Comparison of ENCODE assay signal across 8 mouse cellular contexts in genomic region chr9:119323260-119323645, GRCm38 (mm10). TPM values are rescaled to one million over a fixed set of nuclear protein-coding genes. Genes with fewer than 3 reads are reported as not detected.
DNase-seq lines count a peak whose midpoint lies in the region; ATAC-seq and TF ChIP-seq lines count a peak whose summit lies in the region.

No protein-coding gene starts in this region.

- peak overlapping the region; percentile 89 for H3K27ac ChIP-seq in embryonic facial prominence, embryonic 13.5 days
- peak overlapping the region; percentile 99 for H3K27ac ChIP-seq in limb, embryonic 10.5 days
- H3K27ac ChIP-seq in neural tube, embryonic 14.5 days (ENCODE audit: low read depth, low read length) = peak overlapping the region; percentile 93

- H3K9ac ChIP-seq in embryonic facial prominence, embryonic 13.5 days = peak overlapping the region; percentile 85
- H3K9ac ChIP-seq in neural tube, embryonic 14.5 days (replicated peaks; ENCODE audit: low read depth, low read length) = peak overlapping the region; percentile 72

- peaks cover 8% of the 10 kb centered on the region; the same call in 1 of the 2 replicates for H3K4me1 ChIP-seq in lung, adult 2 months (ENCODE audit: control insufficient read depth, insufficient read depth, low read length)
- H3K4me1 ChIP-seq in embryonic facial prominence, embryonic 13.5 days = peaks cover 19% of the 10 kb centered on the region
- H3K4me1 ChIP-seq in limb, embryonic 10.5 days = peaks cover 19% of the 10 kb centered on the region
- H3K4me1 ChIP-seq in neural tube, embryonic 14.5 days (ENCODE audit: control insufficient read depth, insufficient read depth, low read length) = peaks cover 11% of the 10 kb centered on the region; the same call in 1 of the 2 replicates

- DNase-seq in lung, adult 2 months = no peak
- no peak for DNase-seq in lung, postnatal 4 days
- DNase-seq in limb, embryonic 10.5 days (ENCODE audit: low spot score) = no peak
- DNase-seq in right cerebral cortex, postnatal 4 days = no peak
- no peak for DNase-seq in right cerebral cortex, postnatal 14 days
- DNase-seq in layer of hippocampus, adult 18-20 months (ENCODE audit: low spot score in 2 of 2) = no peak

- TF ChIP-seq CTCF in lung, adult 2 months (IDR thresholded peaks at IDR 0.05; ENCODE audit: insufficient read depth, low read length) = no peak

- H3K4me3 ChIP-seq in lung, adult 2 months (replicated peaks; ENCODE audit: extremely low read depth, low read depth, low read length) = peak overlapping the region; percentile 77
- peak overlapping the region; percentile 90 for H3K4me3 ChIP-seq in embryonic facial prominence, embryonic 13.5 days
- peak overlapping the region; percentile 81 for H3K4me3 ChIP-seq in limb, embryonic 10.5 days
- peak overlapping the region; percentile 83 for H3K4me3 ChIP-seq in neural tube, embryonic 14.5 days (ENCODE audit: low read depth, low read length)

- TF ChIP-seq POLR2A in lung, adult 2 months (IDR thresholded peaks at IDR 0.05; ENCODE audit: borderline replicate concordance, extremely low read depth, low read depth, low read length) = no peak

- ATAC-seq in embryonic facial prominence, embryonic 13.5 days (ENCODE audit: insufficient number of reproducible peaks, insufficient read depth, low FRiP score, low TSS enrichment, low read depth) = no peak
- 0 out of 2 replicates have a peak, but pooled peaks have one; percentile 4 for ATAC-seq in neural tube, embryonic 14.5 days (ENCODE audit: low read depth)

- 3% methylated on average over 9 of the region's 9 CpGs for WGBS in lung, adult 2 months
- WGBS in embryonic facial prominence, embryonic 13.5 days = 7% methylated on average over 9 of the region's 9 CpGs
- 9% methylated on average over 9 of the region's 9 CpGs for WGBS in limb, embryonic 10.5 days
- 9% methylated on average over 9 of the region's 9 CpGs for WGBS in neural tube, embryonic 14.5 days

- H3K36me3 ChIP-seq in embryonic facial prominence, embryonic 13.5 days = no peaks in the 10 kb centered on the region
- peaks cover 4% of the 10 kb centered on the region; the same call in 1 of the 2 replicates for H3K36me3 ChIP-seq in limb, embryonic 10.5 days
- no peaks in the 10 kb centered on the region for H3K36me3 ChIP-seq in neural tube, embryonic 14.5 days (ENCODE audit: control insufficient read depth, insufficient read depth, low read length)

- no peaks in the 10 kb centered on the region for H3K9me3 ChIP-seq in embryonic facial prominence, embryonic 13.5 days
- H3K9me3 ChIP-seq in limb, embryonic 10.5 days (replicated peaks) = no peaks in the 10 kb centered on the region
- no peaks in the 10 kb centered on the region for H3K9me3 ChIP-seq in neural tube, embryonic 14.5 days (ENCODE audit: control insufficient read depth, low read length)

- H3K27me3 ChIP-seq in embryonic facial prominence, embryonic 13.5 days = no peaks in the 10 kb centered on the region
- no peaks in the 10 kb centered on the region for H3K27me3 ChIP-seq in limb, embryonic 10.5 days (ENCODE audit: low read depth, poor library complexity, severe bottlenecking)
- peaks cover 4% of the 10 kb centered on the region; the same call in 1 of the 2 replicates for H3K27me3 ChIP-seq in neural tube, embryonic 14.5 days (ENCODE audit: control insufficient read depth, insufficient read depth, low read length)

- peak overlapping the region; percentile 97 for H3K4me2 ChIP-seq in embryonic facial prominence, embryonic 13.5 days
- H3K4me2 ChIP-seq in neural tube, embryonic 14.5 days (ENCODE audit: low read depth, low read length) = peak overlapping the region; percentile 84

RNA-seq across cellular contexts. Expression of gene Oxsr1, which starts 1.0 kb away (rescaled TPM):
- 13.1 and 19.8 TPM in 2 replicates for polyA plus RNA-seq in lung, adult 2 months (2012; rRNA removed)
- 11.2 and 11.7 TPM in 2 replicates for polyA plus RNA-seq in embryonic facial prominence, embryonic 13.5 days (2015; fragmentation: Nextera tagmentation; extraction: Ambion mirVana)
- polyA plus RNA-seq in limb, embryonic 10.5 days (2016; fragmentation: Nextera tagmentation; extraction: Ambion mirVana) = 11.9 and 12.1 TPM in 2 replicates
- polyA plus RNA-seq in neural tube, embryonic 14.5 days (2014; fragmentation: Nextera tagmentation; extraction: Ambion mirVana) = 16.2 and 17.0 TPM in 2 replicates
- total RNA-seq in layer of hippocampus, adult 18-20 months (2021) = 10 to 100 TPM; 30.2 to 31.7 TPM

RNA-seq across cellular contexts. Expression of gene Acaa1a, which starts 16.2 kb away (rescaled TPM):
- polyA plus RNA-seq in lung, adult 2 months (2012; rRNA removed) = 216 and 282 TPM in 2 replicates
- polyA plus RNA-seq in embryonic facial prominence, embryonic 13.5 days (2015; fragmentation: Nextera tagmentation; extraction: Ambion mirVana) = 94.4 and 96.7 TPM in 2 replicates
- 71.6 and 78.2 TPM in 2 replicates for polyA plus RNA-seq in limb, embryonic 10.5 days (2016; fragmentation: Nextera tagmentation; extraction: Ambion mirVana)
- polyA plus RNA-seq in neural tube, embryonic 14.5 days (2014; fragmentation: Nextera tagmentation; extraction: Ambion mirVana) = 95.4 and 100 TPM in 2 replicates
- total RNA-seq in layer of hippocampus, adult 18-20 months (2021) = 10 to 100 TPM; 70.3 to 74.7 TPM

RNA-seq across cellular contexts. Expression of gene Myd88, which starts 18.0 kb away (rescaled TPM):
- polyA plus RNA-seq in lung, adult 2 months (2012; rRNA removed) = 29.3 and 38.5 TPM in 2 replicates
- polyA plus RNA-seq in embryonic facial prominence, embryonic 13.5 days (2015; fragmentation: Nextera tagmentation; extraction: Ambion mirVana) = 17.7 and 18.2 TPM in 2 replicates
- polyA plus RNA-seq in limb, embryonic 10.5 days (2016; fragmentation: Nextera tagmentation; extraction: Ambion mirVana) = 7.6 and 9.2 TPM in 2 replicates
- 2.8 and 6.4 TPM in 2 replicates for polyA plus RNA-seq in neural tube, embryonic 14.5 days (2014; fragmentation: Nextera tagmentation; extraction: Ambion mirVana)
- total RNA-seq in layer of hippocampus, adult 18-20 months (2021) = 1 to 10 TPM; 5.9 to 6.7 TPM

RNA-seq across cellular contexts. Expression of gene Xylb, which starts 33.9 kb away (rescaled TPM):
- polyA plus RNA-seq in lung, adult 2 months (2012; rRNA removed) = 6.7 and 7.0 TPM in 2 replicates
- 5.3 and 7.2 TPM in 2 replicates for polyA plus RNA-seq in embryonic facial prominence, embryonic 13.5 days (2015; fragmentation: Nextera tagmentation; extraction: Ambion mirVana)
- 11.4 and 12.8 TPM in 2 replicates for polyA plus RNA-seq in limb, embryonic 10.5 days (2016; fragmentation: Nextera tagmentation; extraction: Ambion mirVana)
- polyA plus RNA-seq in neural tube, embryonic 14.5 days (2014; fragmentation: Nextera tagmentation; extraction: Ambion mirVana) = 2.5 and 3.8 TPM in 2 replicates
- 1 to 10 TPM; 4.8 to 5.9 TPM for total RNA-seq in layer of hippocampus, adult 18-20 months (2021)

RNA-seq across cellular contexts. Expression of gene Slc22a14, which starts 42.1 kb away (rescaled TPM):
- 0.80 and 0.99 TPM in 2 replicates for polyA plus RNA-seq in lung, adult 2 months (2012; rRNA removed)
- polyA plus RNA-seq in embryonic facial prominence, embryonic 13.5 days (2015; fragmentation: Nextera tagmentation; extraction: Ambion mirVana) = not detected in 2 replicates
- not detected in 2 replicates for polyA plus RNA-seq in limb, embryonic 10.5 days (2016; fragmentation: Nextera tagmentation; extraction: Ambion mirVana)
- not detected in 2 replicates for polyA plus RNA-seq in neural tube, embryonic 14.5 days (2014; fragmentation: Nextera tagmentation; extraction: Ambion mirVana)
- not detected for total RNA-seq in layer of hippocampus, adult 18-20 months (2021)
